Mouse (Mus musculus) urinary bladder, postnatal 10 days (tissue): ENCODE results near the gene Card14.
"Not testable (repeated sequence)": the region's sequence is repeated elsewhere in the genome, so short reads cannot be mapped to it uniquely, and the experiment has no call there.

Source experiments
- DNase-seq: peaks from one replicate; pipeline ENCODE4 v3.0.0; 2022; ENCODE audit warnings: low spot score

Card14 gene

GRCm38 (mm10) chr11:119355443-119356385 lies 48.1 kb downstream of the Card14 start, which contains the start of the genes Sgsh and Slc26a11:
TSS of gene Sgsh (minus strand) at chr11:119355536.
TSS of gene Slc26a11 (plus strand) at chr11:119355557.
- DNase-seq, result peak; percentile 63

- DNase-seq, result no peak
Observed at GRCm38 (mm10) chr11:119359089-119359488, 51.5 kb downstream of the Card14 start.

- DNase-seq, result no peak
Observed at GRCm38 (mm10) chr11:119362769-119363533, 55.4 kb downstream of the Card14 start.

GRCm38 (mm10) chr11:119363534-119364145 lies 56.1 kb downstream of the Card14 start:
- no peak for DNase-seq

GRCm38 (mm10) chr11:119375425-119375824 lies 67.9 kb downstream of the Card14 start:
- DNase-seq, result no peak

- DNase-seq, result no peak
Observed at GRCm38 (mm10) chr11:119377326-119377725, 69.8 kb downstream of the Card14 start.

GRCm38 (mm10) chr11:119378551-119378950 lies 71.0 kb downstream of the Card14 start:
- no peak for DNase-seq

GRCm38 (mm10) chr11:119381631-119382337 lies 74.2 kb downstream of the Card14 start:
- DNase-seq, result no peak

GRCm38 (mm10) chr11:119382338-119382850 lies 74.8 kb downstream of the Card14 start:
- DNase-seq, result no peak

- no peak for DNase-seq
Observed at GRCm38 (mm10) chr11:119384904-119385303, 77.3 kb downstream of the Card14 start.

GRCm38 (mm10) chr11:119386306-119386705 lies 78.7 kb downstream of the Card14 start:
- DNase-seq, result no peak

- not testable (repeated sequence) for DNase-seq
Observed at GRCm38 (mm10) chr11:119387273-119387672, 79.7 kb downstream of the Card14 start.

- DNase-seq, result peak; percentile 29
Observed at GRCm38 (mm10) chr11:119389851-119390270, 82.3 kb downstream of the Card14 start.

- no peak for DNase-seq
Observed at GRCm38 (mm10) chr11:119390271-119391231, 83.0 kb downstream of the Card14 start.

GRCm38 (mm10) chr11:119391386-119392000 lies 83.9 kb downstream of the Card14 start:
- DNase-seq, result no peak

- DNase-seq, result no peak
Observed at GRCm38 (mm10) chr11:119392001-119392614, 84.5 kb downstream of the Card14 start.

- DNase-seq, result no peak
Observed at GRCm38 (mm10) chr11:119392800-119393482, 85.4 kb downstream of the Card14 start, which contains the start of gene Rnf213. TSS of gene Rnf213 (plus strand) at chr11:119393100.

- DNase-seq, result no peak
Observed at GRCm38 (mm10) chr11:119393483-119393804, 85.9 kb downstream of the Card14 start.

- DNase-seq, result no peak
Observed at GRCm38 (mm10) chr11:119394210-119394609, 86.6 kb downstream of the Card14 start.
